Mouse (Mus musculus) thymus, postnatal 14 days (tissue): Measurements from ENCODE around the gene Smim11.
A peak's percentile ranks its signal among the peaks of the same experiment; 100 is the strongest.

Source experiments
- DNase-seq: peaks from one replicate; pipeline ENCODE4 v3.0.0; 2021

The Smim11 gene

GRCm38 (mm10) chr16:92320361-92320760, 19.3 kb downstream of the Smim11 start:
- DNase-seq: no peak

GRCm38 (mm10) chr16:92321341-92321740, 20.3 kb downstream of the Smim11 start, which contains the start of gene Fam243:
Fam243 (minus strand) TSS chr16:92321441.
- DNase-seq: no peak

- DNase-seq: no peak
Observed at GRCm38 (mm10) chr16:92324309-92325061, 23.4 kb downstream of the Smim11 start.

- DNase-seq: no peak
Observed at GRCm38 (mm10) chr16:92325062-92325406, 23.9 kb downstream of the Smim11 start.

- no peak for DNase-seq
Observed at GRCm38 (mm10) chr16:92327911-92328310, 26.8 kb downstream of the Smim11 start.

- DNase-seq: no peak
Observed at GRCm38 (mm10) chr16:92330966-92331365, 29.9 kb downstream of the Smim11 start.

GRCm38 (mm10) chr16:92334600-92334999, 33.5 kb downstream of the Smim11 start:
- DNase-seq: no peak

GRCm38 (mm10) chr16:92336280-92336679, 35.2 kb downstream of the Smim11 start:
- DNase-seq: peak; percentile 68

- DNase-seq: peak; percentile 55
Observed at GRCm38 (mm10) chr16:92340612-92341511, 39.8 kb downstream of the Smim11 start.

- no peak for DNase-seq
Observed at GRCm38 (mm10) chr16:92345177-92345576, 44.1 kb downstream of the Smim11 start.

- DNase-seq: no peak
Observed at GRCm38 (mm10) chr16:92346297-92346916, 45.3 kb downstream of the Smim11 start.

GRCm38 (mm10) chr16:92348941-92349340, 47.9 kb downstream of the Smim11 start:
- no peak for DNase-seq

- no peak for DNase-seq
Observed at GRCm38 (mm10) chr16:92353295-92353694, 52.2 kb downstream of the Smim11 start.

- no peak for DNase-seq
Observed at GRCm38 (mm10) chr16:92353897-92354296, 52.8 kb downstream of the Smim11 start.

- DNase-seq: no peak
Observed at GRCm38 (mm10) chr16:92355366-92355765, 54.3 kb downstream of the Smim11 start.

GRCm38 (mm10) chr16:92355982-92356381, 54.9 kb downstream of the Smim11 start:
- no peak for DNase-seq

GRCm38 (mm10) chr16:92357023-92357422, 55.9 kb downstream of the Smim11 start:
- no peak for DNase-seq

- DNase-seq: no peak
Observed at GRCm38 (mm10) chr16:92357566-92357965, 56.5 kb downstream of the Smim11 start.

- DNase-seq: no peak
Observed at GRCm38 (mm10) chr16:92358734-92359133, 57.6 kb downstream of the Smim11 start.

- DNase-seq: no peak
Observed at GRCm38 (mm10) chr16:92359229-92359628, 58.1 kb downstream of the Smim11 start, which contains the start of gene Kcne1. Kcne1 (minus strand) TSS chr16:92359468.

- DNase-seq: no peak
Observed at GRCm38 (mm10) chr16:92360711-92361110, 59.6 kb downstream of the Smim11 start.
